Mouse (Mus musculus): ENCODE results near the gene Nr0b1. TPM values are rescaled to one million over a fixed set of nuclear protein-coding genes. Genes with fewer than 3 reads are reported as not detected.

Nr0b1 gene
- polyA plus RNA-seq (2014; fragmentation: Nextera tagmentation; extraction: Ambion mirVana): 1.2 and 1.3 TPM in 2 replicates

DNA sequence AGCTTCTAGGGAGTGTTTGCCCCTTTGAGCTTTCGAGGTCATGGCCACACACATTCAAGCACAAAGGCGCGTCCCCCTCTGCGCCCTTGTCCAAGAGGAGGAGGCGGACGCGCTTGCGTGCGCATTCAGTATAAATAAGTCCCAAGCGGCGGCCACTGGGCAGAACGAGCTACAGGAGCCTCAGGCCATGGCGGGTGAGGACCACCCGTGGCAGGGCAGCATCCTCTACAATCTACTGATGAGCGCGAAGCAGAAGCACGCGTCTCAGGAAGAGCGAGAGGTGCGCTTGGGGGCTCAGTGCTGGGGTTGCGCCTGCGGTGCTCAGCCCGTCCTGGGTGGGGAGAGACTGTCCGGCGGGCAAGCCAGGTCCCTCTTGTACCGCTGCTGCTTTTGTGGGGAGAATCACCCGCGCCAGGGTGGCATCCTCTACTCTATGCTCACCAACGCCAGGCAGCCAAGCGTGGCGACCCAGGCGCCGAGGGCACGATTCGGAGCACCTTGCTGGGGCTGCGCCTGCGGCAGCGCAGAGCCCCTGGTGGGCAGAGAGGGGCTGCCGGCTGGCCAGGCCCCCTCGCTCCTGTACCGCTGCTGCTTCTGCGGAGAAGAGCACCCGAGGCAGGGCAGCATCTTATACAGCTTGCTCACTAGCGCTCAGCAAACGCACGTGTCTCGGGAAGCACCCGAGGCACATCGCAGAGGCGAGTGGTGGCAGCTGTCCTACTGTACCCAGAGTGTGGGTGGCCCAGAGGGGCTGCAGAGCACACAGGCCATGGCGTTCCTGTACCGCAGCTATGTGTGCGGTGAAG, at the start of gene Nr0b1:
TSS of gene Nr0b1 (plus strand) at position 151 of the 806 bp plus-strand sequence.
- ATAC-seq: peak; percentile 77
- Histone ChIP-seq H3K9me3 (replicated peaks; ENCODE audit: control insufficient read depth, low read length) (no peaks in the 10 kb centered on the region), H3K27ac (ENCODE audit: low read depth, low read length) (no peak within 1 kb of the TSS), H3K4me1 (ENCODE audit: control insufficient read depth, insufficient read depth, low read length) (no peaks in the 10 kb centered on the region), H3K9ac (ENCODE audit: low read length) (0 out of 2 replicates have a peak within 1 kb of the TSS, but pooled peaks have one; percentile 32), H3K27me3 (replicated peaks; ENCODE audit: control insufficient read depth, insufficient read depth, low read length) (peaks cover 13% of the 10 kb centered on the region; the same call in 1 of the 2 replicates), H3K36me3 (ENCODE audit: control insufficient read depth, insufficient read depth, low read length) (no peaks in the 10 kb centered on the region), H3K4me2 (ENCODE audit: low read length) (peak within 1 kb of the TSS; percentile 69), H3K4me3 (ENCODE audit: low read depth, low read length) (peak within 1 kb of the TSS; percentile 31)
- peak; percentile 4 for DNase-seq (ENCODE audit: low spot score)
- 27% methylated on average over 53 of the region's 53 CpGs for WGBS

DNA sequence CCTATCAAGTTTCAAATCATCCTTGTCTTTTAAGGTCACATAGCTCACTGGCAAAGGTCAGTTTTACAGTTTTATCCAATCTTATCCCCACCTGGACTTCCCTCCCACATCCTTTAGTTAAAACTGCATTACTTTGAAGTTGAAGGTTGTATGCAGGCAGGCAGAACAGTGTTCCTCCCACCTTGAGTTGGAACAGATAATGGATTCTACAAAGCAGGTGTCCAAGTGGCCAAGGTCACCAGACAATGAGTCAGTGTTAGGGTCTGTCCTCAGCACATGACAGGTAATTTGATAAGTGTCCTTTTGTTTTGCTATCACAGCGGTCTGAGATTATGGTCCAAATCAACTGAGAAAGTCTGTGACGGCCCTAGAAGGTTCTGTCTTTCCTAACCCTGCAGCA, 4.3 kb upstream of the Nr0b1 start:
- Histone ChIP-seq H3K9me3 (replicated peaks; ENCODE audit: control insufficient read depth, low read length) (no peaks in the 10 kb centered on the region), H3K4me3 (ENCODE audit: low read depth, low read length) (no peak overlapping the region), H3K4me1 (ENCODE audit: control insufficient read depth, insufficient read depth, low read length) (no peaks in the 10 kb centered on the region), H3K4me2 (ENCODE audit: low read length) (no peak overlapping the region), H3K36me3 (ENCODE audit: control insufficient read depth, insufficient read depth, low read length) (no peaks in the 10 kb centered on the region), H3K9ac (ENCODE audit: low read length) (no peak overlapping the region), H3K27me3 (replicated peaks; ENCODE audit: control insufficient read depth, insufficient read depth, low read length) (peaks cover 8% of the 10 kb centered on the region; the same call in 1 of the 2 replicates), H3K27ac (ENCODE audit: low read depth, low read length) (no peak overlapping the region)
- no peak for ATAC-seq
- WGBS: 79% methylated on average over 2 of the region's 2 CpGs
- DNase-seq (ENCODE audit: low spot score): no peak

- peak; percentile 2 for DNase-seq (ENCODE audit: low spot score)
Measured at GRCm38 (mm10) chrX:86192420-86192994, 943 bp downstream of the Nr0b1 start.

GRCm38 (mm10) chrX:86193386-86193785, 1.8 kb downstream of the Nr0b1 start:
- 31% methylated on average over 4 of the region's 4 CpGs for WGBS
- ATAC-seq: no peak
- Histone ChIP-seq H3K4me1 (ENCODE audit: control insufficient read depth, insufficient read depth, low read length) (no peaks in the 10 kb centered on the region), H3K27ac (ENCODE audit: low read depth, low read length) (no peak overlapping the region), H3K9me3 (replicated peaks; ENCODE audit: control insufficient read depth, low read length) (no peaks in the 10 kb centered on the region), H3K4me2 (ENCODE audit: low read length) (no peak overlapping the region), H3K4me3 (ENCODE audit: low read depth, low read length) (no peak overlapping the region), H3K9ac (ENCODE audit: low read length) (no peak overlapping the region), H3K36me3 (ENCODE audit: control insufficient read depth, insufficient read depth, low read length) (no peaks in the 10 kb centered on the region), H3K27me3 (replicated peaks; ENCODE audit: control insufficient read depth, insufficient read depth, low read length) (peaks cover 13% of the 10 kb centered on the region; the same call in 1 of the 2 replicates)
- DNase-seq (ENCODE audit: low spot score): no peak

More at GRCm38 (mm10) chrX:86192420-86192994, 943 bp downstream of the Nr0b1 start:
- H3K9me3 ChIP-seq (replicated peaks; ENCODE audit: control insufficient read depth, low read length): no peaks in the 10 kb centered on the region
- peaks cover 13% of the 10 kb centered on the region; the same call in 1 of the 2 replicates for H3K27me3 ChIP-seq (replicated peaks; ENCODE audit: control insufficient read depth, insufficient read depth, low read length)
- H3K36me3 ChIP-seq (ENCODE audit: control insufficient read depth, insufficient read depth, low read length): no peaks in the 10 kb centered on the region
- H3K4me3 ChIP-seq (ENCODE audit: low read depth, low read length): peak overlapping the region; percentile 31
- no peak overlapping the region for H3K27ac ChIP-seq (ENCODE audit: low read depth, low read length)
- 0 out of 2 replicates have a peak overlapping the region, but pooled peaks have one; percentile 32 for H3K9ac ChIP-seq (ENCODE audit: low read length)
- ATAC-seq: peak; percentile 15; the same call in 1 of the 2 replicates
- 41% methylated on average over 25 of the region's 25 CpGs for WGBS
- H3K4me2 ChIP-seq (ENCODE audit: low read length): peak overlapping the region; percentile 69
- no peaks in the 10 kb centered on the region for H3K4me1 ChIP-seq (ENCODE audit: control insufficient read depth, insufficient read depth, low read length)

- Histone ChIP-seq H3K4me3 (ENCODE audit: low read depth, low read length) (no peak overlapping the region), H3K4me1 (ENCODE audit: control insufficient read depth, insufficient read depth, low read length) (no peaks in the 10 kb centered on the region), H3K27ac (ENCODE audit: low read depth, low read length) (no peak overlapping the region), H3K9me3 (replicated peaks; ENCODE audit: control insufficient read depth, low read length) (no peaks in the 10 kb centered on the region), H3K4me2 (ENCODE audit: low read length) (no peak overlapping the region), H3K9ac (ENCODE audit: low read length) (no peak overlapping the region), H3K27me3 (replicated peaks; ENCODE audit: control insufficient read depth, insufficient read depth, low read length) (no peaks in the 10 kb centered on the region), H3K36me3 (ENCODE audit: control insufficient read depth, insufficient read depth, low read length) (no peaks in the 10 kb centered on the region)
- no CpG with 5 or more reads among the region's 1 CpGs for WGBS
- ATAC-seq: no peak
- no peak for DNase-seq (ENCODE audit: low spot score)
Measured at GRCm38 (mm10) chrX:86237246-86237645, 45.7 kb downstream of the Nr0b1 start.

Other genes starting within 250 kb of the Nr0b1 start
- not detected in 2 replicates for gene Samt3, start 147.6 kb upstream of the Nr0b1 start, polyA plus RNA-seq (2014; fragmentation: Nextera tagmentation; extraction: Ambion mirVana)
- not detected in 2 replicates for gene Mageb4, start 113.3 kb downstream of the Nr0b1 start, polyA plus RNA-seq (2014; fragmentation: Nextera tagmentation; extraction: Ambion mirVana)

Measured in forebrain, embryonic 14.5 days (tissue).